Mouse (Mus musculus) lung, postnatal 4 days (tissue): ENCODE measurements at regions not wholly inside any gene's neighbourhood (a gene's known extent, or its start where the extent isn't known, plus 50 kb on each side); places are given as distances from the start of the nearest gene placed in this dataset.

ENCODE experiments used
- DNase-seq, 2 experiments: peaks; one replicate each; pipeline ENCODE4 v3.0.0; 2021

GRCm38 (mm10) chr1:132820136-132820535, 59.9 kb upstream of the Lrrn2 start:
- DNase-seq, result no peak

GRCm38 (mm10) chr1:132818296-132818695, 61.8 kb upstream of the Lrrn2 start:
- DNase-seq, result no peak

DNA sequence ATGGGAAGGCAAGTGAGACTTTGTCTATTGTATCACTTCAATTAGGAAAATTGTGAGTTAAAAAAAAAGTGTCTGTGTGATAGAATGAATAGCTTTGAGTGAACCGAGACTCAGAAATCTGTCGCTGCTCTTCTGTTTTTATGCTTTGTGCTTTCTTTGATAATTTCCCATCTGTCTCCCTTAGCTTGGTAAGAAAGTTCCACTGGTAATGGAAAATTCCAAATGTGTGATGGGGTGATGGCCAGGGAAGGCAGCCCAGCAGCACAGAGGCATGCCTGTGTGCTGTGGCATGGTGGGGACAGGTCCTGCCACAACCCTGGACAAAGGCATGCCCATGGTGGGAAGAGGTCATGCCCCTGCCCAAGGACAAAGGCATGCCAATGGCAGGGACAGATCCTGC, 62.7 kb upstream of the Lrrn2 start:
- no peak for DNase-seq

GRCm38 (mm10) chr1:132805543-132805942, 63.9 kb upstream of the Nfasc start:
- no peak for DNase-seq

GRCm38 (mm10) chr1:132803842-132804241, 62.2 kb upstream of the Nfasc start:
- no peak for DNase-seq

GRCm38 (mm10) chr1:132802380-132802779, 60.8 kb upstream of the Nfasc start:
- DNase-seq, result no peak

GRCm38 (mm10) chr1:132800285-132800684, 58.7 kb upstream of the Nfasc start:
- DNase-seq, result no peak

DNA sequence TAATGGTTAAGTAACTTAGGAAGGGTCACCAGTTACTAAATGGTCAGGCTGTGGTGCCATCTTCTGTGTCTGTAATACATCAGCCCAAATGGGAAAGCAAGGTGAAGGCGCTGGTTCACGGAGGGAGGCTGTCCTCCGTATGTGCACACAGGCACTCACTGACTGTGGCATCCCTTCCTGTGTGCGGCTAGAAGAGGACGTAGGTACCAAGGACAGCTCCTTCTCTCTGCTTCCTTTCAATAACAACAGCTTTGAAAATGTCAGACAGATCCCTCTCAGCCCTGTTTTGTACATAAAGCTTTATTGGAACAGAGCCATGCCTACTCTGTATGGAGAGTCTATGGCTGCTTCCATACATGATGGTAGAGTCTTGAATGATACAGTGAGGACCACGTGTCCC, 57.7 kb upstream of the Nfasc start:
- DNase-seq, result peak in 1 of 2 experiments; percentile 22

DNA sequence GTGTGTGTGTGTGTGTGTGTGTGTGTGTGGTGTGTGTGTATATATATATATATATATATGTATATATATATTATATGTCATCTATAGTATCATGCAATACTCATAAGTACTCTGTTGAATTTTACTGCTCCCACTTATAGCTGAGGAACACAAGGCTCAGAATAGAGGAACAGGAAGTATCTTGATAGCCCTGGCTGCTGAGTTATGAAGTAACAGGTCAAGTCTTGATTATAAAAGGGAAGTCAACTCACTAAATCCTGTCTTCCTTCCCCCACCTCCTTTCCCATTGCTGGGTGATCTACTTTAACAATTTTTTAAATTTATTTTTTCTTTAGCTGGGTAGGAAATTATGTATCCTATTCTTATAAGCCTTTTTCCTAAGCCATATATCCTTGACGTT, 52.9 kb upstream of the Nfasc start:
- DNase-seq, result no peak
